Mouse (Mus musculus): ENCODE results near the gene Crtc1. TPM values are rescaled to one million over a fixed set of nuclear protein-coding genes. Genes with fewer than 3 reads are reported as not detected.

The Crtc1 gene
- total RNA-seq, 2 experiments from 2014 or later, result 109 to 111 TPM

DNA sequence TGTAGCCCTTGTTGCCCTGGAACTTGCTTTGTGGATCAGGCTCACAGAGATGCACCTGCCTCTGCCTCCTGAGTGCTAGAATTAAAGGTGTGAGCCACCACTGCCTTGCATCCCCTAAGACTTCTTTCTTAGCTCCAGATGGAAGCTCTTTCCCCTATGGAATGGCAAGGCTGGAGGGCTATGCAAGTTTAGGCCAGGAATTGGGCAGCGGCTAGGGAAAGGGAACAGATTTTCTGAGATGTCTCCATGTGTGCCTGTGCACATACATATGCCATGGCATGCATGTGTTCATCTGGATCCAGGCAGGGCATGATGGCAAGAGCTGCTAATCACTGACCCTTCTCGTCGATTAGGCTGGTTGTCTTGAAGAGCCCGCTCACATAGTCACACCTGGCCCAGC is 26.3 kb upstream of the Crtc1 start:
- intact Hi-C loops (cut with DNase I), result no loop called here
- DNase-seq (ENCODE audit: low spot score in 2 of 2), result no peak

DNA sequence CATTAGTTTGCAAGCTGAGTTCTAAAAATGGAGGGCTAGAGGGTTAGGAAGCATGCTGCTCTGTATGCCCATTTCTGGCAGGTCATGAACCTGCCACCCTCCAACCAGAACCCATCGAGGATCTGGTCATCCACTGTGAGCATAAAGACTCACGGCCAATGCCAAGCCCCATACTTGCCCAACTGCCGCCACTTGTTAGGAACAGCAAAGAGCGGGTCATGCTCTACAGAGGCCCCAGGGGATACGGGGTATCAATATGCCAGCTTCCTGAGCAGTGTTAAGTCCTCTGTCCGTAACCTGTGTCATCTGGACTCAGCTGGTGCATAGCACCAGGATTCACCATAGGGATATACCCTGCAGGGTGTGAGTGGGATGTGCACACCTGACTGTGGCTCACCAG is 24.8 kb upstream of the Crtc1 start:
- DNase-seq (ENCODE audit: low spot score in 2 of 2), result no peak
- intact Hi-C loops (cut with DNase I), result no loop called here

DNA sequence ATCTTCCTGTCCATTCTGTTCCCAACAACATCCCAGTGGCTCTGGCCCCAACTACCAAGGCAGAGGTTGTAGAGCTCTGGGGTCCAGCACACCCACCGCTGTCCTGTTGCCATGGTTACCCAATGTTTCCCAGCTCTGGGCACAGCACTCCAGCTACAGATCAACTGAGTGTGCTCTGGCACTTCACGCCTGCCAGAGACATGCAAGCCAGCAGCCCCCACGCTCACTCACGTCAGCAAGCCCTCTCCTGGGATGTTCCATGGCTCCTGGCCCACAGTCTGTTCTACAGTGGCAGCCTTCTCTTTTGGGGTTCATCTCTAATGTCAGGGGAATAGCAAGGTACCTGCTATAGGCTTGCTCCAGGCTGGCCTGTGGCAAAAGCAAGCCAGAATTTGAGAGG is 23.9 kb upstream of the Crtc1 start:
- peak; percentile 60 to 86 for DNase-seq (ENCODE audit: low spot score in 2 of 2)
- intact Hi-C loops (cut with DNase I), result no loop called here

DNA sequence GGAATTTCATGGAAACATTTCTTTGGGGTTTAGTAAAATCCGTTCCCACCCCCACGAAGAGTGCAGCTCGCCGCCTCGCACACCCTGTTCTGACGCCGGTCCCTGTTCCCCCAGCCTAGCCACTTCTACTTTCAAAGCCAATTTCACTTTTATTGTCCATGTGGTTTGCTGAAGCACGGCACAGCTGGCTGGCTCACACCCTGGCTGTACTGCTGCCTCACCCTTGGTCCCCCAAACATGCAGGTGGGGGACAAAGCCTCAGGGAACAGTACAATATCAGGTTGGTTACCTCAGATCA is 23.1 kb upstream of the Crtc1 start:
- no peak for DNase-seq (ENCODE audit: low spot score in 2 of 2)
- intact Hi-C loops (cut with DNase I), result no loop called here

GRCm38 (mm10) chr8:70461765-70462515 is 22.6 kb upstream of the Crtc1 start:
- intact Hi-C loops (cut with DNase I), result no loop called here

DNA sequence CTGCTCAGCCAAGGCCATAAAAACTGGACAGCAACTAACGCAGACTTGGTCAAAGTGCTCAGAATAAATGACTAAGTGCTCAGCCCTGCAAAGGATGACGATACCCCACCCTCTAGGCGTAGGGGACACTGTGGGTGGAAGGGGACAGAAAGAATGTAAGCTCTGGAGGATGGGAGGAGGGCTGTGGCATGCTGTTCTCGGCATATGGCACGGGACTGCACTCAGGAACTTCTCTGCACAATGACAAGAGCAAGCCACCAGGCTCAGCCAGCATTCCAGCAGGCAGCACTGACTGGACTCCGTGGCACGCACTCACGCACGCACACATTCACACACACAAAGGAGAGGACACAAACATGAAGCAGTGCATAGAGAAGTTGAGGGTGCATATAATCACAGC is 21.2 kb upstream of the Crtc1 start:
- DNase-seq (ENCODE audit: low spot score in 2 of 2), result no peak
- intact Hi-C loops (cut with DNase I), result no loop called here

More at GRCm38 (mm10) chr8:70461765-70462515, 22.6 kb upstream of the Crtc1 start:
- DNase-seq (ENCODE audit: low spot score in 2 of 2), result no peak

DNA sequence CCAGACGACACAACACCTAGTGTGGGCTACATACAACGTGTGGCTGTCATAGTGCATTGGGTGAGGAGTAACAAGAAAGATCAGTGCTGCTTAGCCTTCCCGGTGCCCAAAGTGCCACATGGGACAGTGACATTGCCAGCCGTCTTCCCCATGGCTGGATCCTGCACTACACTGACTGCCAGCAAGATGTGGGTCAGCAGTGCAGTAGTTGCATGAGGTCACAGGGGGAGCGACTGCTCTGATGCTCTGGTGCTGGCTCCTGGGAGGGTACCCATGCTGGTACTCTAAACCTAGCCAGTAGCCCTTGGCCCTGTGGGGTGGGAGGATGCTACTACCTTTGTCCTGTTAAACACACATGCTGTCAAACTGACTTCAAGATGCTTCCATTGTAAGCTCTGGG is 20.8 kb upstream of the Crtc1 start:
- DNase-seq (ENCODE audit: low spot score in 2 of 2), result no peak
- intact Hi-C loops (cut with DNase I), result no loop called here

- DNase-seq (ENCODE audit: low spot score in 2 of 2), result no peak
- intact Hi-C loops (cut with DNase I), result no loop called here
Observed at GRCm38 (mm10) chr8:70459636-70460035, 20.3 kb upstream of the Crtc1 start.

- intact Hi-C loops (cut with DNase I), result no loop called here
- no peak for DNase-seq (ENCODE audit: low spot score in 2 of 2)
Observed at GRCm38 (mm10) chr8:70458462-70458861, 19.1 kb upstream of the Crtc1 start.

GRCm38 (mm10) chr8:70457882-70458281 is 18.5 kb upstream of the Crtc1 start:
- intact Hi-C loops (cut with DNase I), result no loop called here
- no peak for DNase-seq (ENCODE audit: low spot score in 2 of 2)

GRCm38 (mm10) chr8:70456996-70457395 is 17.6 kb upstream of the Crtc1 start:
- intact Hi-C loops (cut with DNase I), result no loop called here
- no peak for DNase-seq (ENCODE audit: low spot score in 2 of 2)

DNA sequence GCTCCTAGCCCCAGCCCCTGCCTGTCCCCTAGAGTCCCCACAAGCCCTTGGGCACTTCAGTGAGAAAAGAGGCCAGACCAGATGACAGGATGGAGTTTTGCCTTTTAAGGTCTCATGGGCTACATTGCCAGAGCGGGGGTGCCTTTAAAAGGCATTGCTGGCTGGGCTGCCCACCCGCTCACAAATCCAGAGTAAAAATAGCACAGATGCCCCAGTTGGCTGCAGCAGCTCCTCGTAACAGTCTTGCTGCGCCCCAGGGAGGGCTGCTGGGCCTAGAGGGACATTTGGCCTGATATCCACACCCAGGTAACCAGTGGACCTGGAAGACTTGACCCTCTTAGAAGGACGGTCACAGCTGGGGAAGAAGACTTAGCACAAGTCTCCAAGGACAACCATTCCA is 14.5 kb upstream of the Crtc1 start:
- intact Hi-C loops (cut with DNase I), result no loop called here
- peak; percentile 51 to 68 for DNase-seq (ENCODE audit: low spot score in 2 of 2)

DNA sequence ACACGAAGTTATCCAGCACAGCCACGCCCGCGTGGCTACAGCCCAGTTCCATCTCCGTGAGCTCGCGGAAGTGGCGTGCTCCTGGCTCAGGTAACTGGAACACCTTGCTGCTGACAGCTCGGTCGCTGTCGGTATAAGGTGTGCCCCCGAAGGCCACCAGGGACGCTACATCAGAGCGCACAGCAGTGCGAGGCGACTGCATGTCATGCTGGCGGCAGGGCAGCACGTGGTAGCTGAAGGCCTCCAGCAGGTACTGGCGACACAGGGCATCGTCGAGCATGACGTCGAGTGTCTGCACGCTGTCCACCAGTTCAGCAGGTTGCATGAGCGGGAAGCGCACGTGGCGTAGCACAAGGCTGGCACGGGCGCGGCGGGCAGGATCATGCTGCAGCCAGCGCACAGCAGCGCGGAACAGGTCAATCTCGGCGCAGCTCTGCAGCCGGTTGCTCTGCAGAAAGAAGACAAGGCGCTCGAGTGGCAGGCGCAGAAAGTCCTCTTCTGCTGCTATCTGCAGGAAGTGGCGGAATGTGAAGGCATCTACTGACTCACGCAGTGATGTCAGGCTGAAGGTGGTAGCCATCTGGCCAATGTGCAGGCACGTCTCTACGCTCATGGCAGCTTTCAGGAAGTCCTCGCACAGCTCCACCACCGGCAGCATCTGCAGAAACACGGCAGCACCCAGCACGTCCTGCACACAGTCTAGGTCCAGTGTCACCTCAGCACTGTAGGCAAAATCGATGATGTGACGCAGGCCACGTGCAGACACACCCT is 13.0 kb upstream of the Crtc1 start:
- intact Hi-C loops (cut with DNase I), result no loop called here
- DNase-seq (ENCODE audit: low spot score in 2 of 2), result peak in 1 of 2 experiments; percentile 31

DNA sequence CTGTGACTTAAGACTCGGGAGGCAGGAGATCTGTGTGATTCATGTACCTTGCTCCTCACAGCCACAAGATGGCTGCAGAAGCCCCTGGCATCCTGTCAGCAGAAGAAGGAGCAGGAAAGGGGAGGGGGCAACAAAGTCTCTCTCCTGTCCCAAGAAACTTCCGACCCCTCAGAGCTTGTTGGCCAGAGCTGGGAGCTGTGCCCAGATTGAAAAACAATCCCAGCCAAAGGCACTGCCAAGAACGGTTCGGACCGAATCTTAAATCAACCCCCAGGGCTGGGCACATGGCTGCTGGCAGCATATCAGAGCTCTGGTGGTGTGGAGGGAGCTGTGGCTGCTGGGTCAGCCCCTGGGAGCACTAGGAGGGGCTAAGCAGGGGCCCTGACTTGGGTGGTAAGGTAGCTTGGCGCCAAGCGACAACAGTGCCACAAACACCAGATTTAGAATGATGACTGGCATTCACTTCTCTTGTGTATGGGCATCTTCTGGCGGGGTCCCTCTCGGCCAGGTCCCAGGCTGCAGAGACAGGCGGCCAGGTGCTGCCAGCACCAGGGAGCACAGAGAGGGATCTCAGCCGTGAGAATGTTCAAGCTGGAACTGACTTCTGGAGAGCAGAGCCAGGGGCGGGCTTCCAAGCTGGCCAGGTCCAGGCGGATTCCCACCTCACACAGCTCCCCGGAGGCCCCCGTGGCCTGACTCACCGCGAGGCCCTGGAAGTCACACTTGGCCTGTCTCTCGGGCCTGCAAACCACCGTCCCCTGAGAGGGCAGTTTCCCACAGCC is 8.5 kb upstream of the Crtc1 start:
- peak; percentile 52 to 56 for DNase-seq (ENCODE audit: low spot score in 2 of 2)
- intact Hi-C loops (cut with DNase I), result loop anchor here (5.0 kb wide), 1 partner anchor 54 kb away; no protein-coding TSS in a partner anchor

- DNase-seq (ENCODE audit: low spot score in 2 of 2), result no peak
- intact Hi-C loops (cut with DNase I), result loop anchor here (5.0 kb wide), 1 partner anchor 56 kb away; no protein-coding TSS in a partner anchor
Observed at GRCm38 (mm10) chr8:70445988-70446387, 6.6 kb upstream of the Crtc1 start.

- intact Hi-C loops (cut with DNase I), result no loop called here
Observed at GRCm38 (mm10) chr8:70443326-70443725, 3.9 kb upstream of the Crtc1 start.

GRCm38 (mm10) chr8:70441565-70441964 is 2.2 kb upstream of the Crtc1 start:
- intact Hi-C loops (cut with DNase I), result no loop called here

More at GRCm38 (mm10) chr8:70443326-70443725, 3.9 kb upstream of the Crtc1 start:
- DNase-seq (ENCODE audit: low spot score in 2 of 2), result no peak

DNA sequence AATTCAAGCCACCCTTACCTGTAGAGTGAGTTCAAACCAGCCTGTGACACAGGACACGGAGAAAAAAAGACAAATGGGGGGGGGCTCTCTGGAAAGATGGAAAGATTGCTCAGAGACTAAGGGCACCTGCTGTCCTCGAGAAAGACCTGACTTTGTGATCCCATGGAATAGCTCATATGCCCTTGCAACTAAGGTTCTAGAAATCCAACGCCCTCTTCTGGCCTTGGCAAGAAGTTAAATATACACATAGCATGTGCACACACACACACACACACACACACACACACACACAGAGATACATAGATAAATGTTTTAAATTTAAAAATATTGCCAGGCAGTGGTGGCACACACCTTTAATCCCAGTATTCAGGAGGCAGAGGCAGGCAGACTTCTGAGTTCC is 867 bp upstream of the Crtc1 start:
- intact Hi-C loops (cut with DNase I), result no loop called here
- no peak for DNase-seq (ENCODE audit: low spot score in 2 of 2)

More at GRCm38 (mm10) chr8:70441565-70441964, 2.2 kb upstream of the Crtc1 start:
- DNase-seq (ENCODE audit: low spot score in 2 of 2), result no peak

DNA sequence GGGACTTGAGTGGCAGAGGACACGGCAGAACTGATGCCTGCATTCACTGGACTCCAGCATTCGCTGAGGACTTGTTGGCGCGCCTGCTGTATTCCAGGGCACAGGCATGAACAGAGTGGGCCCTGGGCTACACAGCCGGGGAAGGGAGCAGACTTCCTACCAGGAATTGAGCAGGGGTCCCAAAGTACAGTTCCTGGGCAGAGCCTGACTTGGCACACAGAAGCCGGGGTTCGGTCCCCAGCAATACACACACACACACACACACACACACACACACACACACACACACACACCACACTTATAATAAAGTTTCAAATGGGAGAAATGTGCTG is 435 bp upstream of the Crtc1 start:
- no peak for DNase-seq (ENCODE audit: low spot score in 2 of 2)
- intact Hi-C loops (cut with DNase I), result no loop called here

DNA sequence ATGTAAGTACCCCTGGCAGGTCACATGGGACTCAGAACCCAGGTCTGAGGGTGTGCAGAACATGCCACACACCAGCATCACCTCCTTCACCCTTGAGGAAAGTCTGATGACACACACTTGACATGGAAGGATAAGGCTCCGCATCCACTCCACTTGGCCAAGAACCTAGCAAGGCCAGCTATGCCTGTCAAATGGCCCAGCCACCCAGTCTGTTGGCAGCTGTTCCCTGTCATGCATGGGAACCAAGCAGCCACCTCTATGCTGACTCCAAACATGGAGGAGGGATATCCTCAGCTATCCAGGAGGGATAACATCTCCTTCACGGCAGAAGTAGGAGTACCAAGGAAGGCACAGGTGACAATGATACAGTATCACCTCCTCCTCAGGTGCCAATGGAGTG is 956 bp downstream of the Crtc1 start:
- no peak for DNase-seq (ENCODE audit: low spot score in 2 of 2)
- intact Hi-C loops (cut with DNase I), result no loop called here

Measured in left cerebral cortex, postnatal 14 days (tissue).